Mouse (Mus musculus) ES-Bruce4 (cell line): ENCODE data around the gene Psmd9.

ENCODE experiments used
- CTCF ChIP-seq: IDR thresholded peaks from one replicate; pipeline ENCODE4 v1.8.1; 2011; ENCODE audit warnings: low read depth, low read length
- EP300 ChIP-seq: IDR thresholded peaks from 2 replicates; pipeline ENCODE4 v1.6.1; 2011; ENCODE audit warnings: low read depth, low read length; ENCODE audit not compliant: insufficient read depth
- POLR2A ChIP-seq: IDR thresholded peaks from one replicate; pipeline ENCODE4 v1.8.1; 2011; ENCODE audit warnings: low read length; ENCODE audit not compliant: insufficient read depth

DNA sequence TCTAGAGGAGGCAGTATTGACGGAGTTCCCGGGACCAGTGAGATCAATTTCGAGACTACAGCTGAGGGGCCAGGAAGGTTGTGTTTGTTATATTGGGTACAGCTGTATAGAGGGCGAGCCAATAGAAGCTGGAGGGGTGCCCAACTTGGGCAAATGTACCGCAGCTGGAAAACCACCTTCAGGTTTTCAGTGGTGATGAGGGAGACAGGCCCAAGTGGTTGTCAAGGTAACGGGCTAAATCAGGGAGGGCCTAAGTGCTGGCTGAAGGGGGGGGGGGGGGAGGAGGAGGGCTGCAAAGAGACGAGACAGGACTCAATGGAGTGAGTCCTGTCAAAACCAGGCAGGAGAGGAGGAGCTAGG is 35.4 kb upstream of the Psmd9 start:
- TF ChIP-seq EP300: no peak
- no peak for TF ChIP-seq POLR2A
- no peak for TF ChIP-seq CTCF
